Mouse (Mus musculus): Measurements from ENCODE around the gene Epn3. TPM values are rescaled to one million over a fixed set of nuclear protein-coding genes. Genes with fewer than 3 reads are reported as not detected.

The Epn3 gene
- polyA plus RNA-seq, 1 experiment: 1.7 TPM

DNA sequence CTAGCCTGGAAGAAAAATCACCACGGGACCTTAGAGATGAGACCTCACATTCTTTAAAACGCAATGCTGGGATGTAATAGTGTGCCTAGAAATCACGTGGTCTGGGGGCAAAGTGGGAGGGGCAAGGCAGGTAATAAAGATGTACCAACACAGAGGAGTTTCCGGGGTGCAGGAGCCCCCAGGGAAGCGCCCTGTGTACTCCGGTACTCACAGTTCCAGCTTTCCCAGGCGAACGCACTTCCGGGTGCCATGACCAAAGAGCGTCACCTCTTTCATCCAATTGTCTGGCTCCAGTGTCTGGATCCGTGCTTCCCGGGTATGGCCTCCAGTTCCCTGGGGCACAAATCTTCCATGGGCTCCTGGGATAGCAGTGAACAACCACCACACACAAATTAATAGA lies 43.6 kb upstream of the Epn3 start:
- H3K27ac ChIP-seq (ENCODE audit: control insufficient read depth, insufficient read depth, low read depth, low read length): no peak overlapping the region

DNA sequence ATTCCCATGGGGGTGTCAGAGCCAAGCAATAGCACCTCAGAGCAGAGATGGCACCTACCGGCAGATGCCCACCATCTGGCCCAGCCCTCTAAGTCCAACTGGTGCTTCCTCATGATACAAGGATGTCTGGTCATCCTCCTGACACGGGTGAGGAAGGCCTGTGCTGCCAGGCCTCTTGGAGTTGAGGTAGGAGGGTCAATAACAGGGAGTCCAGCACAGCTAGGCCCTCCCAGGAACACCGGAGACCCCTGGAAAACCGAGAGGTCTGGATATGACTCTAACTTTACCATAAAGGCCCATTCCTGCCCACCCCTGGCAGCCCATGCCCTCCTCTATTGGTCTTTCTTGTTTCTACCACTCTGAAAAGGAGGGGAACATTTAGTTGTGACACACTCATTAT lies 42.6 kb upstream of the Epn3 start:
- no peak overlapping the region for H3K27ac ChIP-seq (ENCODE audit: control insufficient read depth, insufficient read depth, low read depth, low read length)
- peaks cover 11% of the 10 kb centered on the region for H3K4me1 ChIP-seq (ENCODE audit: control insufficient read depth, insufficient read depth, low read length)
- no peaks in the 10 kb centered on the region for H3K27me3 ChIP-seq (ENCODE audit: control insufficient read depth, insufficient read depth, low read length)
- H3K36me3 ChIP-seq (ENCODE audit: control insufficient read depth, insufficient read depth, low read length): no peaks in the 10 kb centered on the region
- H3K4me3 ChIP-seq (ENCODE audit: control insufficient read depth, low read depth, low read length): no peak overlapping the region
- TF ChIP-seq POLR2A (IDR thresholded peaks at IDR 0.05; ENCODE audit: control insufficient read depth, low read depth, low read length): no peak
- no peak for TF ChIP-seq CTCF (IDR thresholded peaks at IDR 0.05; ENCODE audit: control insufficient read depth, insufficient read depth, insufficient replicate concordance, low read depth, low read length)

More for the DNA sequence above, 43.6 kb upstream of the Epn3 start:
- no peak overlapping the region for H3K4me3 ChIP-seq (ENCODE audit: control insufficient read depth, low read depth, low read length)
- H3K36me3 ChIP-seq (ENCODE audit: control insufficient read depth, insufficient read depth, low read length): no peaks in the 10 kb centered on the region
- H3K27me3 ChIP-seq (ENCODE audit: control insufficient read depth, insufficient read depth, low read length): no peaks in the 10 kb centered on the region
- H3K4me1 ChIP-seq (ENCODE audit: control insufficient read depth, insufficient read depth, low read length): peaks cover 16% of the 10 kb centered on the region
- TF ChIP-seq CTCF (IDR thresholded peaks at IDR 0.05; ENCODE audit: control insufficient read depth, insufficient read depth, insufficient replicate concordance, low read depth, low read length) (no peak), POLR2A (IDR thresholded peaks at IDR 0.05; ENCODE audit: control insufficient read depth, low read depth, low read length) (no peak)

DNA sequence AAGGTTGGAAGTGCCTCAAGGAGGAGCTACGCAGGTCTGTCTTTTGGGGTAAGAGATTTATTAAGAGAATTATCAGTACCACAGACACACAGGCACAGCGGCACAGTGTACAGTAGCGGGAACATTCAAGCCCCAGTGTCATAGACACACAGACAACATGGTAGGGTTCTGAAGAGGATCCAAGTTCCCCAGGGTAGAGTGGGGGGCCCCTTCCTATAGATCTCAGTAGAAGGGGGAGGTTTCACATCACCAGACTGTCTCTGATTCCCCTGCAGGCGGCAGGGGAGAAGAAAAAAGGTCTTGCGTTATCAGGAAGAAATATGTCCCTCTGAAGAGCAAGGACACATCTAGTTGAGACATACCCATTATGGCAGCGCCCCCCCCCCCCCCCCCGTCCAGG lies 40.0 kb upstream of the Epn3 start:
- TF ChIP-seq POLR2A (IDR thresholded peaks at IDR 0.05; ENCODE audit: control insufficient read depth, low read depth, low read length) (no peak), CTCF (IDR thresholded peaks at IDR 0.05; ENCODE audit: control insufficient read depth, insufficient read depth, insufficient replicate concordance, low read depth, low read length) (no peak)
- Histone ChIP-seq H3K36me3 (ENCODE audit: control insufficient read depth, insufficient read depth, low read length) (no peaks in the 10 kb centered on the region), H3K27me3 (ENCODE audit: control insufficient read depth, insufficient read depth, low read length) (no peaks in the 10 kb centered on the region), H3K27ac (ENCODE audit: control insufficient read depth, insufficient read depth, low read depth, low read length) (no peak overlapping the region), H3K4me1 (ENCODE audit: control insufficient read depth, insufficient read depth, low read length) (peaks cover 11% of the 10 kb centered on the region), H3K4me3 (ENCODE audit: control insufficient read depth, low read depth, low read length) (no peak overlapping the region)

DNA sequence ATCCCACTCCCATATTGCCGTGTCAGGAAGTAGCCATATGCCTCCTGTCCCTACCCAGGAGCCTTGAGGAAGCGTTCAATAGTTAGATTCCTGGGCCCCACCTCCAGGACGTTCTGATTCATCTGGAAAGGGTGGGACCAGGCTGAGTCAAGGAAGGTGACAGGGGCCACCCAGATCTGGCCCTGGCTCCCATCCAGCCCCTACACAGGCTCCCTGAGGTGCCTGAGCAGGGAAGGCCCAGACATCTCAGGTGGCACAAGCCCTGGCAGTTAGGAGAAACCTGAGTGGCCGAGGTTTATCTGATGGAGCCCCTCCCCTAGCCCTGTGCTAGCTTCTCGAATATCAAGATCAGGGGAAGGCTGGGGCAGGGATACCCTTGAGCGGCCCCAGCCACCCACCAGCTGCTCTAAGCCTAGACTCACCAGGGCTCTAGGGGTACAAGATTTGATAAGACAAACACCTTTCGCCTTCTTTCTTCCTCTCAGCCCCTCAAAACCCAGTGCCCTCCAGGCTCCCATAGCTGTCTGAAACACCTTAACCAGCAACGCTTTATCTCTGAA lies 39.0 kb upstream of the Epn3 start:
- peaks cover 5% of the 10 kb centered on the region for H3K4me1 ChIP-seq (ENCODE audit: control insufficient read depth, insufficient read depth, low read length)
- H3K4me3 ChIP-seq (ENCODE audit: control insufficient read depth, low read depth, low read length): no peak overlapping the region
- H3K36me3 ChIP-seq (ENCODE audit: control insufficient read depth, insufficient read depth, low read length): no peaks in the 10 kb centered on the region

DNA sequence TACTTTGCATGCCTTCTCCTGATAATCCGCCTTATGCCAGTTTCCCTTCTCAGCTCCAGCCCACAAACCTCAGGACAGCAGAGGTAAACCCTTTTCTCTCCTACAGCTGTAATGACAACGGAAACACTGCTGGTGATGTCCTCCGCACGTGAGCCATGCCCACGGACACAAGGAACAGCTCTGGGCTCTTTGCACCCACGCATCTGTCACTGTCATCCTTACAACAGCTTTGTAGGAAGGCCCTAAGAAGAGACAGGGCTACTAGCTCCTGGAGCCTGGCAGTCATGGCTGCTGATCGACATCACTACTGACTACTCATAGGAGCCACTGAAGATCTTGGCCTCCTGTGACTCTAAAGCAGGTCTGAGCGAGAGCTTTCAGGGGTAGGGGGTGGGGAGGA lies 33.4 kb upstream of the Epn3 start:
- TF ChIP-seq CTCF (IDR thresholded peaks at IDR 0.05; ENCODE audit: control insufficient read depth, insufficient read depth, insufficient replicate concordance, low read depth, low read length) (no peak), POLR2A (IDR thresholded peaks at IDR 0.05; ENCODE audit: control insufficient read depth, low read depth, low read length) (no peak)
- Histone ChIP-seq H3K4me3 (ENCODE audit: control insufficient read depth, low read depth, low read length) (no peak overlapping the region), H3K27ac (ENCODE audit: control insufficient read depth, insufficient read depth, low read depth, low read length) (no peak overlapping the region), H3K27me3 (ENCODE audit: control insufficient read depth, insufficient read depth, low read length) (no peaks in the 10 kb centered on the region), H3K36me3 (ENCODE audit: control insufficient read depth, insufficient read depth, low read length) (no peaks in the 10 kb centered on the region), H3K4me1 (ENCODE audit: control insufficient read depth, insufficient read depth, low read length) (no peaks in the 10 kb centered on the region)

More for the DNA sequence above, 39.0 kb upstream of the Epn3 start:
- TF ChIP-seq CTCF (IDR thresholded peaks at IDR 0.05; ENCODE audit: control insufficient read depth, insufficient read depth, insufficient replicate concordance, low read depth, low read length) (no peak), POLR2A (IDR thresholded peaks at IDR 0.05; ENCODE audit: control insufficient read depth, low read depth, low read length) (no peak)
- Histone ChIP-seq H3K27ac (ENCODE audit: control insufficient read depth, insufficient read depth, low read depth, low read length) (no peak overlapping the region), H3K27me3 (ENCODE audit: control insufficient read depth, insufficient read depth, low read length) (no peaks in the 10 kb centered on the region)

DNA sequence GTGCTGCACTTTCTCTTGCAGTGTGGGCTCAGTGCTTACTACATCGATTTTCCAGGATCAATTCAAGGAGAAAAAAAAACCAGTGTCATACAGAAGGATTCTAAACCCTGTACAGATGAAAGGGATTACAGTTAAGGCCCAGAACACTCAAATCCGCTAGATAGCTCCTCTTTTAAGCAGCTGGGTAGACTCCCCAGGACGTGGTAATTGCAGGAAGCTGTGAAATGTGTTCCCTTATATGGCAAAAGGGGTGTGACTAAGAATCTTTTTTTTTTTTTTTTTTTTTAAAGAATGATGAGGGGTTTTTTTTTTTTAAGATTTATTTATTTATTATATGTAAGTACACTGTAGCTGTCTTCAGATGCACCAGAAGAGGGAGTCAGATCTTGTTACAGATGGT lies 29.1 kb upstream of the Epn3 start:
- no peak overlapping the region for H3K4me3 ChIP-seq (ENCODE audit: control insufficient read depth, low read depth, low read length)
- H3K27ac ChIP-seq (ENCODE audit: control insufficient read depth, insufficient read depth, low read depth, low read length): no peak overlapping the region
- no peaks in the 10 kb centered on the region for H3K36me3 ChIP-seq (ENCODE audit: control insufficient read depth, insufficient read depth, low read length)
- H3K27me3 ChIP-seq (ENCODE audit: control insufficient read depth, insufficient read depth, low read length): no peaks in the 10 kb centered on the region
- H3K4me1 ChIP-seq (ENCODE audit: control insufficient read depth, insufficient read depth, low read length): peaks cover 6% of the 10 kb centered on the region
- TF ChIP-seq POLR2A (IDR thresholded peaks at IDR 0.05; ENCODE audit: control insufficient read depth, low read depth, low read length) (no peak), CTCF (IDR thresholded peaks at IDR 0.05; ENCODE audit: control insufficient read depth, insufficient read depth, insufficient replicate concordance, low read depth, low read length) (no peak)

DNA sequence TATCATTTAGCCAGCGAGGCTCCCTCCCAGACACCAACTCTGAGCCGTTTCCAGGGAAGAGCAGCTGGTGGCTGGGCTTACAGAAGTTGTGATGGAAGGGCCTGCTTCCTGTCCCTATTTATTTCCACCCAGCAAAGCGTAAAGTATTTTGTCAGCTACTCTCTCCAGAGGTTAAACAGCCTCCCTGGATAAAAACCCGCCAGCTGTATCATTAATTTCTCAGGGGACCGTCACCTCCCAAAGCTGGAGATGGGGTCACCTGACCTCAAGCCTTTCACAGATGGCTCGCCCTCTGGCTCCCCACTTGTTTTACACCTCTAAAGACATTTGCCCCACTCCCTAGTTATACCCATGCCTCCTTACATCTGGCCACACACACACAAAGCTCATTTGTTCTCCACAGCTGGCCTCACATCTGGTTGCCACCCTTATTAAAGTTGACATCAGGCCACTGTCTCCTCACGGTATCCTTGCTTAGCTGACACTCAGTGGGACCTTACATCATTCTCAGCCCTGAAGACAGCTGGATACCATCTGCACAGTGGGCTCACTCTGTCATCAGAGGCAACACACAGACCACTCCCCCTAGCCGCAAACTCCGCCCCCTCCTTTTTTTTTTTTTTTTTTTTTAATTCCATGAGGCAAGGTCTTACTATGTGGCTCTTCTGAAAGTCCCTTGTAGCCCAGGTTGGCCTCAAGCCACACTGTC lies 26.6 kb upstream of the Epn3 start:
- Histone ChIP-seq H3K27ac (ENCODE audit: control insufficient read depth, insufficient read depth, low read depth, low read length) (peak overlapping the region; percentile 15; the same call in 1 of the 2 replicates), H3K4me3 (ENCODE audit: control insufficient read depth, low read depth, low read length) (no peak overlapping the region), H3K4me1 (ENCODE audit: control insufficient read depth, insufficient read depth, low read length) (peaks cover 12% of the 10 kb centered on the region), H3K27me3 (ENCODE audit: control insufficient read depth, insufficient read depth, low read length) (no peaks in the 10 kb centered on the region), H3K36me3 (ENCODE audit: control insufficient read depth, insufficient read depth, low read length) (no peaks in the 10 kb centered on the region)
- TF ChIP-seq POLR2A (IDR thresholded peaks at IDR 0.05; ENCODE audit: control insufficient read depth, low read depth, low read length) (no peak), CTCF (IDR thresholded peaks at IDR 0.05; ENCODE audit: control insufficient read depth, insufficient read depth, insufficient replicate concordance, low read depth, low read length) (no peak)
